Mouse (Mus musculus) neural tube, embryonic 10.5 days (tissue): ENCODE data around the gene Gucy1b1.

Source experiments
- DNase-seq: peaks from one replicate; pipeline ENCODE4 v3.0.0-alpha.2; 2017; ENCODE audit warnings: low spot score; ENCODE audit errors: extremely low spot score

Gene Gucy1b1

GRCm38 (mm10) chr3:82036262-82037044 is 38.0 kb downstream of the Gucy1b1 start:
- DNase-seq = no peak

- DNase-seq = no peak
These were observed 44.3 kb downstream of the Gucy1b1 start for GRCm38 (mm10) chr3:82030008-82030748.

GRCm38 (mm10) chr3:82029229-82029628 is 45.3 kb downstream of the Gucy1b1 start:
- peak; percentile 18 for DNase-seq

- no peak for DNase-seq
These were observed 47.2 kb downstream of the Gucy1b1 start for GRCm38 (mm10) chr3:82027286-82027685.

- no peak for DNase-seq
These were observed 51.4 kb downstream of the Gucy1b1 start for GRCm38 (mm10) chr3:82023065-82023464.

GRCm38 (mm10) chr3:82022421-82022920 is 52.0 kb downstream of the Gucy1b1 start:
- DNase-seq = no peak

GRCm38 (mm10) chr3:82014148-82014703 is 60.3 kb downstream of the Gucy1b1 start:
- no peak for DNase-seq

- DNase-seq = no peak
These were observed 67.5 kb downstream of the Gucy1b1 start for GRCm38 (mm10) chr3:82007002-82007401.

- DNase-seq = no peak
These were observed 78.5 kb downstream of the Gucy1b1 start for GRCm38 (mm10) chr3:81995988-81996387.

- no peak for DNase-seq
These were observed 79.1 kb downstream of the Gucy1b1 start for GRCm38 (mm10) chr3:81995371-81995770.

- no peak for DNase-seq
These were observed 84.0 kb downstream of the Gucy1b1 start for GRCm38 (mm10) chr3:81990531-81990930.

GRCm38 (mm10) chr3:81989692-81990141 is 84.8 kb downstream of the Gucy1b1 start:
- no peak for DNase-seq

GRCm38 (mm10) chr3:81987628-81988027 is 86.9 kb downstream of the Gucy1b1 start:
- DNase-seq = no peak

GRCm38 (mm10) chr3:81986103-81986502 is 88.4 kb downstream of the Gucy1b1 start:
- no peak for DNase-seq

GRCm38 (mm10) chr3:81985100-81985499 is 89.4 kb downstream of the Gucy1b1 start:
- DNase-seq = no peak

GRCm38 (mm10) chr3:81983120-81983895 is 91.2 kb downstream of the Gucy1b1 start:
- no peak for DNase-seq
